Comparison of ENCODE assay signal across 8 mouse cellular contexts in genomic region chr14:75016715-75017020, GRCm38 (mm10). TPM values are rescaled to one million over a fixed set of nuclear protein-coding genes. Genes with fewer than 3 reads are reported as not detected.
DNase-seq lines count a peak whose midpoint lies in the region; ATAC-seq and TF ChIP-seq lines count a peak whose summit lies in the region.

No protein-coding gene starts in this region.

- no peak for DNase-seq in liver, adult 2 months (ENCODE audit: extremely low read depth, low read depth, low spot score)
- DNase-seq in liver = no peak
- DNase-seq in forebrain, embryonic 10.5 days (ENCODE audit: extremely low spot score, low spot score) = no peak
- DNase-seq in limb, embryonic 14.5 days (ENCODE audit: low spot score) = no peak
- no peak for DNase-seq in right cerebral cortex, postnatal 14 days
- DNase-seq in yolk sac, embryonic 10.5 days (ENCODE audit: low spot score) = no peak
- DNase-seq in layer of hippocampus, postnatal 25 days (ENCODE audit: extremely low spot score in 1 of 2, low spot score in 1 of 2) = no peak

- H3K4me2 ChIP-seq in limb, embryonic 14.5 days (replicated peaks; ENCODE audit: low read depth, low read length, severe bottlenecking) = peak overlapping the region; percentile 93
- peak overlapping the region; percentile 98 for H3K4me2 ChIP-seq in neural tube, embryonic 15.5 days

- ATAC-seq in limb, embryonic 14.5 days (ENCODE audit: low FRiP score, low read depth) = no peak
- no peak for ATAC-seq in neural tube, embryonic 15.5 days (ENCODE audit: low FRiP score)

- H3K9me3 ChIP-seq in forebrain, embryonic 10.5 days = no peaks in the 10 kb centered on the region
- H3K9me3 ChIP-seq in limb, embryonic 14.5 days (ENCODE audit: control insufficient read depth, low read length) = no peaks in the 10 kb centered on the region
- no peaks in the 10 kb centered on the region for H3K9me3 ChIP-seq in neural tube, embryonic 15.5 days (replicated peaks)

- H3K4me1 ChIP-seq in liver, adult 2 months (ENCODE audit: control insufficient read depth, insufficient read depth, low read length) = no peaks in the 10 kb centered on the region
- peaks cover 5% of the 10 kb centered on the region; the same call in 1 of the 2 replicates for H3K4me1 ChIP-seq in forebrain, embryonic 10.5 days
- H3K4me1 ChIP-seq in limb, embryonic 14.5 days (ENCODE audit: control insufficient read depth, insufficient read depth, low read length) = 0 out of 2 replicates have a peak, but pooled peaks cover 3% of the 10 kb centered on the region
- H3K4me1 ChIP-seq in neural tube, embryonic 15.5 days = peaks cover 9% of the 10 kb centered on the region; the same call in 1 of the 2 replicates

- no peaks in the 10 kb centered on the region for H3K79me2 ChIP-seq in liver, adult 2 months (ENCODE audit: control insufficient read depth, insufficient read depth, low read length)

- no peak for TF ChIP-seq POLR2A in liver, adult 2 months (IDR thresholded peaks at IDR 0.05; ENCODE audit: extremely low read depth, insufficient read depth, low read length)
- TF ChIP-seq POLR2A in limb, embryonic 14.5 days (IDR thresholded peaks at IDR 0.05; ENCODE audit: borderline replicate concordance, extremely low read depth, insufficient read depth, insufficient read length) = no peak

- no peaks in the 10 kb centered on the region for H3K36me3 ChIP-seq in liver, adult 2 months (ENCODE audit: control insufficient read depth, insufficient read depth, low read length)
- no peaks in the 10 kb centered on the region for H3K36me3 ChIP-seq in forebrain, embryonic 10.5 days (replicated peaks)
- H3K36me3 ChIP-seq in limb, embryonic 14.5 days (ENCODE audit: control insufficient read depth, insufficient read depth, low read length) = no peaks in the 10 kb centered on the region
- no peaks in the 10 kb centered on the region for H3K36me3 ChIP-seq in neural tube, embryonic 15.5 days

- H3K27me3 ChIP-seq in liver, adult 2 months (ENCODE audit: control insufficient read depth, insufficient read depth, low read length) = no peaks in the 10 kb centered on the region
- H3K27me3 ChIP-seq in forebrain, embryonic 10.5 days (ENCODE audit: poor library complexity, severe bottlenecking) = peaks cover 12% of the 10 kb centered on the region
- H3K27me3 ChIP-seq in limb, embryonic 14.5 days (ENCODE audit: control insufficient read depth, insufficient read depth, low read length) = no peaks in the 10 kb centered on the region
- peaks cover 8% of the 10 kb centered on the region; the same call in 1 of the 2 replicates for H3K27me3 ChIP-seq in neural tube, embryonic 15.5 days (replicated peaks)

- TF ChIP-seq CTCF in liver, adult 2 months (IDR thresholded peaks at IDR 0.05; ENCODE audit: low read depth, low read length) = no peak

- no peak overlapping the region for H3K27ac ChIP-seq in liver, adult 2 months (replicated peaks; ENCODE audit: insufficient read depth, low read depth, low read length)
- H3K27ac ChIP-seq in forebrain, embryonic 10.5 days = no peak overlapping the region; the same call in 1 of the 2 replicates
- no peak overlapping the region for H3K27ac ChIP-seq in limb, embryonic 14.5 days (replicated peaks; ENCODE audit: low read depth, low read length)
- no peak overlapping the region for H3K27ac ChIP-seq in neural tube, embryonic 15.5 days (replicated peaks)

- 69% methylated on average over 9 of the region's 9 CpGs for WGBS in liver, adult 2 months
- WGBS in forebrain, embryonic 10.5 days = 76% methylated on average over 9 of the region's 9 CpGs
- 76% methylated on average over 9 of the region's 9 CpGs for WGBS in limb, embryonic 14.5 days
- 82% methylated on average over 9 of the region's 9 CpGs for WGBS in neural tube, embryonic 15.5 days

- H3K9ac ChIP-seq in liver, adult 2 months (ENCODE audit: low read depth, low read length) = no peak overlapping the region
- peak overlapping the region; percentile 69 for H3K9ac ChIP-seq in limb, embryonic 14.5 days (ENCODE audit: low read depth, low read length, severe bottlenecking)
- H3K9ac ChIP-seq in neural tube, embryonic 15.5 days (replicated peaks) = no peak overlapping the region

- peak overlapping the region; percentile 56 for H3K4me3 ChIP-seq in liver, adult 2 months (ENCODE audit: insufficient read depth, low read depth, low read length)
- peak overlapping the region; percentile 72 for H3K4me3 ChIP-seq in forebrain, embryonic 10.5 days
- peak overlapping the region; percentile 57 for H3K4me3 ChIP-seq in limb, embryonic 14.5 days (replicated peaks; ENCODE audit: low read length)
- peak overlapping the region; percentile 49 for H3K4me3 ChIP-seq in neural tube, embryonic 15.5 days (replicated peaks)

RNA-seq across cellular contexts. Expression of gene Rubcnl, which starts 0.8 kb away (rescaled TPM):
- 0.54 and 1.1 TPM in 2 replicates for total RNA-seq in liver, adult 2 months (2014; rRNA removed)
- polyA plus RNA-seq in liver, adult 2 months (2012; rRNA removed) = 0.15 and 0.21 TPM in 2 replicates
- polyA plus RNA-seq in forebrain, embryonic 10.5 days (2016; fragmentation: Nextera tagmentation; extraction: Ambion mirVana) = 0.15 and 0.36 TPM in 2 replicates
- 1.3 TPM in 2 replicates for polyA plus RNA-seq in limb, embryonic 14.5 days (2012; rRNA removed)
- polyA plus RNA-seq in limb, embryonic 14.5 days (2014; fragmentation: Nextera tagmentation; extraction: Ambion mirVana) = 1.4 and 2.6 TPM in 2 replicates
- polyA plus RNA-seq in neural tube, embryonic 15.5 days (2015; fragmentation: Nextera tagmentation; extraction: Ambion mirVana) = 0.10 and 0.69 TPM in 2 replicates
- 1 to 10 TPM in 1 of 2 experiments, under 1 TPM in 1; 0.99 to 1.0 TPM for total RNA-seq in layer of hippocampus, postnatal 25 days (2021)
